Mouse (Mus musculus) embryonic facial prominence, embryonic 11.5 days (tissue): ENCODE measurements around the gene Gm10577. TPM values are rescaled to one million over a fixed set of nuclear protein-coding genes. Genes with fewer than 3 reads are reported as not detected.
A peak's percentile ranks its signal among the peaks of the same experiment; 100 is the strongest.

Experiments used
- ATAC-seq: fragments of 200-750 bp; cut with Nextera tagmentation; replicated peaks from 2 replicates; pipeline ENCODE4 v1.8.0; 2017; ENCODE audit warnings: low read depth; ENCODE audit not compliant: insufficient number of reproducible peaks, low FRiP score, low TSS enrichment
- DNase-seq: peaks from one replicate; pipeline ENCODE4 v3.0.0-alpha.2; 2015; ENCODE audit warnings: low spot score
- H3K27ac ChIP-seq: fragments of 300-500 bp; sonication (generic); replicated peaks from 2 replicates; pipeline ENCODE4 v1.5.1; 2014; ENCODE audit warnings: mild to moderate bottlenecking, low read depth, low read length, control low read depth
- H3K27me3 ChIP-seq: fragments of 300-500 bp; sonication (generic); 2 replicates; pipeline ENCODE4 v1.6.1; 2014; ENCODE audit warnings: mild to moderate bottlenecking, low read length, moderate library complexity, mixed read lengths; ENCODE audit not compliant: control insufficient read depth, insufficient read depth
- H3K36me3 ChIP-seq: fragments of 300-500 bp; sonication (generic); replicated peaks from 2 replicates; pipeline ENCODE4 v1.6.1; 2014; ENCODE audit warnings: low read depth, mild to moderate bottlenecking, low read length, moderate library complexity, mixed read lengths; ENCODE audit not compliant: control insufficient read depth, insufficient read depth
- H3K4me1 ChIP-seq: fragments of 300-500 bp; sonication (generic); 2 replicates; pipeline ENCODE4 v1.6.1; 2014; ENCODE audit warnings: low read length, mixed read lengths; ENCODE audit not compliant: control insufficient read depth, insufficient read depth
- H3K4me2 ChIP-seq: fragments of 300-500 bp; sonication (generic); 2 replicates; pipeline ENCODE4 v1.6.1; 2014; ENCODE audit warnings: low read depth, mild to moderate bottlenecking, control low read depth, low read length, moderate library complexity
- H3K4me3 ChIP-seq: fragments of 300-500 bp; sonication (generic); 2 replicates; pipeline ENCODE4 v1.5.1; 2014; ENCODE audit warnings: low read depth, low read length, control low read depth
- H3K9ac ChIP-seq: fragments of 300-500 bp; sonication (generic); replicated peaks from 2 replicates; pipeline ENCODE4 v1.6.1; 2014; ENCODE audit warnings: mild to moderate bottlenecking, control low read depth, low read length
- H3K9me3 ChIP-seq: fragments of 300-500 bp; sonication (generic); replicated peaks from 2 replicates; pipeline ENCODE4 v1.6.1; 2016; ENCODE audit warnings: mild to moderate bottlenecking, low read length, inconsistent platforms, mixed read lengths; ENCODE audit not compliant: control insufficient read depth
- WGBS: fragments of 180-500 bp; shearing (Covaris S2); extraction: QIAGEN DNeasy Blood & Tissue Kit; methylation state at CpG from one replicate; pipeline ENCODE4 v1.1.7; 2014; 5-methylcytosine and 5-hydroxymethylcytosine counted together
- polyA plus RNA-seq: library from polyadenylated mRNA; unstranded; fragments of >200 nt; fragmentation: Nextera tagmentation; extraction: Ambion mirVana; gene quantifications from 2 replicates; pipeline ENCODE4 v1.2.1, GENCODE M21; 2014

Gm10577 gene
- polyA plus RNA-seq, 1 experiment from 2014 or later: not detected

DNA sequence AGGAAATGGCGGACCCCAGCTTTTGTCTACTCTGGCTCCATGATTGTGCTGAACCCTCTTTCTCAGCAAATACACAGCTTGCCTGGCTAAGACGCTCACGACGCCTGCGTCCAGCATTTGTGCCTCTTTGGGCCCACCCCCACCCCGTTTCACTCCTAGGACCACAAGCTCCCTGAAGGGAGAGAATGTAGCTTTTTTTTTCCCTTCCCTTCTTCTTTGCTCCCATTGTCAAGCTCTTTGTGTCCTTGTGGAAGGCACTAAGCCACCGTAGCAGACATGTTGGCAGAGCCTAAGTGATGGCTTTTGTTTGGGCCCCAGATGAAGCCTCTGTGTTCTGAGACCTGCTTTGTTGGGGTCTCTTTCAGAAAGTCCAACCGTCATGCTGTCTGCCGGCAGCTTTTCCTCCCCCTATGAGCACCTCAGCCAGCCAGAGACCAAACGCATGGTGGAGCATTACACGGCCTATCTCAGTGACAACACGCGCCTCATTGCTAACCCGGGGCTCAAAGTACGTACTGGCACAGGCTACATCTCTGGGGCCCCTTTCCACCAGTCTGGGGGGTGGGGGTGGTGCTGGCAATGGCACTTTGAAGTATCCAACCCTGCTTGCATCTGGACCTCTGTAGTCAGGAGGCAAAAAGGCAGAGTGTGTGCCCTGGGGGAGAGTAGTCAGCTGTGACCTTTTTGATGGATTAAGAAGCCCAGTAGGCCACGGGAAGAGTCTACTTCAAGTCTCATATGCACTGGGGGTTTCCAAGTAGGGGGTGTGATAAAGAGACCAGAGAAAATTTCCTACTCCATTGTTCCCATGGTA is 46.6 kb downstream of the Gm10577 start:
- Histone ChIP-seq H3K9me3 (no peaks in the 10 kb centered on the region), H3K27ac (no peak overlapping the region), H3K4me1 (no peaks in the 10 kb centered on the region), H3K9ac (no peak overlapping the region), H3K4me3 (no peak overlapping the region), H3K36me3 (no peaks in the 10 kb centered on the region; the same call in 1 of the 2 replicates), H3K27me3 (no peaks in the 10 kb centered on the region), H3K4me2 (no peak overlapping the region)
- DNase-seq (no peak), ATAC-seq (peak; percentile 57)
- 46% methylated on average over 16 of the region's 16 CpGs for WGBS

Other genes with a start within 250 kb of the Gm10577 start
- 27.3 and 28.0 TPM in 2 replicates for gene Cachd1, start 244.0 kb downstream of the Gm10577 start, polyA plus RNA-seq
- gene Raver2, start 48.3 kb upstream of the Gm10577 start, polyA plus RNA-seq: 15.4 and 15.9 TPM in 2 replicates
- 57.7 and 61.8 TPM in 2 replicates for gene Jak1, start 244.6 kb upstream of the Gm10577 start, polyA plus RNA-seq